Mouse (Mus musculus): ENCODE results near the gene Dis3l2.

DNA sequence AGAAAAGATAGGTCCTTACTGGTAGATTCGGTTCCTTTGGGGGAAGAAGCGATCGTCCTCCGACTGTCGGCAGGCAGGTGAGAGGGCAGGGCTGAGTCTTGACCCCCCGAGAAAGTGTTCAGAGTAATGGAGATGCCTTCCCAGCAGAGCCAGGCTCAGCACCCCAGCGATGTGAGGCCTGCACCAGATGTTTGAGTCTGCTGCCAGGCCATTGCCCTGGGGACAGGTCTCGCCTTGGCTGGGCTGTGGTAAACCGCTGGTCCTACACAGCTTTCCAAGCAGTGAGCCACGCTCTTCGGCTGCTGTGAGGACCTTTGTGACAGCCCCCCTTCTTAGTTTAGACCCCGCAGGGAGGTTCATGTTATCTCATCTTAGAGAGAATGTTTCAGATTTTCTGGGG is 28.5 kb upstream of the Dis3l2 start:
- TF ChIP-seq ZNF384 (IDR thresholded peaks at IDR 0.05; ENCODE audit: low read depth, low read length), result no peak
- no peak for TF ChIP-seq CHD2 (IDR thresholded peaks at IDR 0.05; ENCODE audit: low read depth, low read length)
- TF ChIP-seq MAFK (IDR thresholded peaks at IDR 0.05; ENCODE audit: insufficient read depth, low read depth, low read length), result no peak
- TF ChIP-seq HCFC1 (IDR thresholded peaks at IDR 0.05; ENCODE audit: borderline replicate concordance, insufficient read depth, low read length), result no peak
- TF ChIP-seq ZC3H11A (IDR thresholded peaks at IDR 0.05; ENCODE audit: borderline replicate concordance, low read depth, low read length), result no peak

Data from ES-E14 (cell line).